Mouse (Mus musculus) intestine, postnatal 0 days (tissue): Measurements from ENCODE around the gene Gm35315. TPM values are rescaled to one million over a fixed set of nuclear protein-coding genes. Genes with fewer than 3 reads are reported as not detected.
"Not testable (repeated sequence)": the region's sequence is repeated elsewhere in the genome, so short reads cannot be mapped to it uniquely, and the experiment has no call there.

ENCODE experiments used
- ATAC-seq: fragments of 200-750 bp; cut with Nextera tagmentation; 2 replicates; pipeline ENCODE4 v1.8.0; 2017; ENCODE audit warnings: mild to moderate bottlenecking, moderate TSS enrichment, moderate library complexity
- H3K27ac ChIP-seq: fragments of 300-500 bp; sonication (generic); 2 replicates; pipeline ENCODE4 v1.5.1; 2014; ENCODE audit warnings: mild to moderate bottlenecking, low read depth, low read length, moderate library complexity
- H3K27me3 ChIP-seq: fragments of 300-500 bp; sonication (generic); replicated peaks from 2 replicates; pipeline ENCODE4 v1.6.1; 2014; ENCODE audit warnings: low read length, mixed read lengths; ENCODE audit not compliant: control insufficient read depth, insufficient read depth
- H3K36me3 ChIP-seq: fragments of 300-500 bp; sonication (generic); 2 replicates; pipeline ENCODE4 v1.6.1; 2014; ENCODE audit warnings: mild to moderate bottlenecking, moderate library complexity; ENCODE audit not compliant: control insufficient read depth, insufficient read depth
- H3K4me1 ChIP-seq: fragments of 300-500 bp; sonication (generic); replicated peaks from 2 replicates; pipeline ENCODE4 v1.6.1; 2014; ENCODE audit warnings: antibody characterized with exemption, low read length, mixed read lengths; ENCODE audit not compliant: control insufficient read depth, insufficient read depth
- H3K4me2 ChIP-seq: fragments of 300-500 bp; sonication (generic); replicated peaks from 2 replicates; pipeline ENCODE4 v1.6.1; 2014; ENCODE audit warnings: low read depth, mild to moderate bottlenecking, moderate library complexity
- H3K4me3 ChIP-seq: fragments of 300-500 bp; sonication (generic); 2 replicates; pipeline ENCODE4 v1.5.1; 2014; ENCODE audit warnings: low read depth, low read length
- H3K9ac ChIP-seq: fragments of 300-500 bp; sonication (generic); 2 replicates; pipeline ENCODE4 v1.6.1; 2014; ENCODE audit warnings: mild to moderate bottlenecking, low read depth, low read length
- H3K9me3 ChIP-seq: fragments of 300-500 bp; sonication (generic); 2 replicates; pipeline ENCODE4 v1.6.1; 2016; ENCODE audit warnings: mixed run types; ENCODE audit not compliant: control insufficient read depth
- CTCF ChIP-seq: sonication (generic); IDR thresholded peaks from 2 replicates; pipeline ENCODE4 v1.5.1; 2016; ENCODE audit warnings: low read depth, mild to moderate bottlenecking, control low read depth, antibody characterized with exemption, moderate library complexity
- WGBS: fragments of 180-500 bp; shearing (Covaris S2); extraction: QIAGEN DNeasy Blood & Tissue Kit; methylation state at CpG from one replicate; pipeline ENCODE4 v1.1.7; 2014; 5-methylcytosine and 5-hydroxymethylcytosine counted together
- polyA plus RNA-seq: library from polyadenylated mRNA; unstranded; fragments of >200 nt; fragmentation: Nextera tagmentation; extraction: Ambion mirVana; gene quantifications from 2 replicates; pipeline ENCODE4 v1.2.1, GENCODE M21; 2015

The Gm35315 gene
- polyA plus RNA-seq, 1 experiment from 2014 or later = 0.52 TPM

- peak; percentile 12; the same call in 1 of the 2 replicates for ATAC-seq
- H3K4me3 ChIP-seq = peak overlapping the region; percentile 51
- peak overlapping the region; percentile 76 for H3K4me2 ChIP-seq
- no peaks in the 10 kb centered on the region for H3K9me3 ChIP-seq
- no peak overlapping the region for H3K27ac ChIP-seq
- no peak overlapping the region for H3K9ac ChIP-seq
- 1% methylated on average over 4 of the region's 4 CpGs for WGBS
- TF ChIP-seq CTCF = no peak
- no peaks in the 10 kb centered on the region for H3K27me3 ChIP-seq
- no peaks in the 10 kb centered on the region for H3K36me3 ChIP-seq
- no peaks in the 10 kb centered on the region for H3K4me1 ChIP-seq
Observed at GRCm38 (mm10) chr5:110094847-110095213, 610 bp upstream of the Gm35315 start.

- Histone ChIP-seq H3K9me3 (no peaks in the 10 kb centered on the region), H3K36me3 (no peaks in the 10 kb centered on the region), H3K27me3 (no peaks in the 10 kb centered on the region), H3K27ac (no peak overlapping the region), H3K9ac (no peak overlapping the region), H3K4me2 (no peak overlapping the region), H3K4me3 (no peak overlapping the region), H3K4me1 (no peaks in the 10 kb centered on the region)
- 35% methylated on average over 2 of the region's 2 CpGs for whole genome bisulfite sequencing
- no peak for TF ChIP-seq CTCF
- ATAC-seq = peak; percentile 83
Observed at GRCm38 (mm10) chr5:110091546-110091945, 2.7 kb downstream of the Gm35315 start.

- no peak overlapping the region for H3K4me2 ChIP-seq
Observed at GRCm38 (mm10) chr5:110086161-110086866, 7.9 kb downstream of the Gm35315 start.

GRCm38 (mm10) chr5:110082961-110083360 is 11.3 kb downstream of the Gm35315 start:
- no peak for ATAC-seq
- WGBS = 84% methylated on average over 4 of the region's 4 CpGs

More at GRCm38 (mm10) chr5:110086161-110086866, 7.9 kb downstream of the Gm35315 start:
- ATAC-seq = no peak
- Histone ChIP-seq H3K9me3 (no peaks in the 10 kb centered on the region), H3K4me3 (no peak overlapping the region), H3K27me3 (no peaks in the 10 kb centered on the region), H3K27ac (no peak overlapping the region), H3K9ac (no peak overlapping the region), H3K36me3 (no peaks in the 10 kb centered on the region), H3K4me1 (no peaks in the 10 kb centered on the region)
- TF ChIP-seq CTCF = no peak
- 50% methylated on average over 14 of the region's 14 CpGs for WGBS

GRCm38 (mm10) chr5:110072413-110072812 is 21.8 kb downstream of the Gm35315 start, which contains the start of gene Gm17655:
Gene Gm17655 (minus strand): TSS chr5:110072513.
- not testable (repeated sequence) for ATAC-seq, H3K4me3 ChIP-seq, H3K27me3 ChIP-seq, H3K27ac ChIP-seq, H3K4me1 ChIP-seq, H3K36me3 ChIP-seq, H3K9ac ChIP-seq, H3K4me2 ChIP-seq
- WGBS = 69% methylated on average over 2 of the region's 2 CpGs
- peaks cover 23% of the 10 kb centered on the region for H3K9me3 ChIP-seq

More at GRCm38 (mm10) chr5:110082961-110083360, 11.3 kb downstream of the Gm35315 start:
- no peaks in the 10 kb centered on the region for H3K36me3 ChIP-seq
- H3K9me3 ChIP-seq = peaks cover 17% of the 10 kb centered on the region
- no peak overlapping the region for H3K4me2 ChIP-seq
- no peak for TF ChIP-seq CTCF
- no peaks in the 10 kb centered on the region for H3K4me1 ChIP-seq
- no peak overlapping the region for H3K9ac ChIP-seq
- no peak overlapping the region for H3K27ac ChIP-seq
- no peaks in the 10 kb centered on the region for H3K27me3 ChIP-seq
- H3K4me3 ChIP-seq = no peak overlapping the region

GRCm38 (mm10) chr5:110057637-110058408 is 36.4 kb downstream of the Gm35315 start:
- Histone ChIP-seq H3K4me3 (peak overlapping the region; percentile 60), H3K36me3 (no peaks in the 10 kb centered on the region), H3K4me2 (peak overlapping the region; percentile 71), H3K9me3 (0 out of 2 replicates have a peak, but pooled peaks cover 2% of the 10 kb centered on the region), H3K27ac (no peak overlapping the region), H3K27me3 (no peaks in the 10 kb centered on the region), H3K9ac (peak overlapping the region; percentile 55), H3K4me1 (no peaks in the 10 kb centered on the region)
- peak; percentile 99 for ATAC-seq
- 1% methylated on average over 19 of the region's 19 CpGs for WGBS
- TF ChIP-seq CTCF = no peak

Other genes with a start within 250 kb of the Gm35315 start
- 0.55 and 0.69 TPM in 2 replicates for gene Gm15446, start 171.0 kb downstream of the Gm35315 start, polyA plus RNA-seq
- gene Zfp932, start 97.9 kb downstream of the Gm35315 start, polyA plus RNA-seq = 15.0 and 16.4 TPM in 2 replicates
- gene Gm17655, start 21.9 kb downstream of the Gm35315 start, polyA plus RNA-seq = 1.4 and 1.6 TPM in 2 replicates
- gene Plcxd1, start 5.5 kb upstream of the Gm35315 start, polyA plus RNA-seq = 0.63 and 0.78 TPM in 2 replicates
- 14.9 and 15.2 TPM in 2 replicates for gene Gtpbp6, start 13.8 kb upstream of the Gm35315 start, polyA plus RNA-seq
- gene Zfp605, start 15.7 kb upstream of the Gm35315 start, polyA plus RNA-seq = 2.0 TPM in 2 replicates
- 23.6 and 26.2 TPM in 2 replicates for gene Chfr, start 41.4 kb upstream of the Gm35315 start, polyA plus RNA-seq
- 8.1 and 9.1 TPM in 2 replicates for gene Golga3, start 82.3 kb upstream of the Gm35315 start, polyA plus RNA-seq
- 8.7 and 9.5 TPM in 2 replicates for gene Ankle2, start 136.6 kb upstream of the Gm35315 start, polyA plus RNA-seq
- 25.5 and 26.4 TPM in 2 replicates for gene Pgam5, start 175.5 kb upstream of the Gm35315 start, polyA plus RNA-seq
- gene Pxmp2, start 191.8 kb upstream of the Gm35315 start, polyA plus RNA-seq = 5.8 and 6.3 TPM in 2 replicates
- 4.7 and 5.1 TPM in 2 replicates for gene Pole, start 191.9 kb upstream of the Gm35315 start, polyA plus RNA-seq
- 1.6 TPM in 2 replicates for gene P2rx2, start 248.8 kb upstream of the Gm35315 start, polyA plus RNA-seq